Mouse (Mus musculus): Measurements from ENCODE around the gene Golm1. TPM values are rescaled to one million over a fixed set of nuclear protein-coding genes. Genes with fewer than 3 reads are reported as not detected.

Golm1 gene
- polyA plus RNA-seq, 1 experiment from 2014 or later: 34.5 TPM

DNA sequence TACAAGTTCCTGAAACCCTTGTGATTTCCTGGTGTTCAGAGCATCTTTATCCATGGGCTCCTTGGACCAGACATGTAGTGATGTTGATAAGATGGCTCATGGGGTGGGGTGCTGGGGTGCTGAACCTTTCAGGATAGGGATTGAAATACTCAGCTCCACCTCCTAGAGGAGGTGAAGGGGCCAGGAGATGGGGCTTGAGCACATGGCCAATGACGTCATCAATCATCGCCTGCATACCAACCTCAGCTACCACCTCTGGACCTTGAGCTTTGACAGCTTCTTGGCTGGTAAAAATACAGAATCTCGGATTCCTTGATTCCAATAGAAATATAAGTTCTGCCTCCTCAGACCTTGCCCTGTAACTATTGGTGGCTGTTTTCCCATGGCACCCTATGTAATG, 30.1 kb downstream of the Golm1 start:
- ATAC-seq (ENCODE audit: low read depth): no peak
- no peak overlapping the region for H3K4me3 ChIP-seq (ENCODE audit: low read length)
- no peaks in the 10 kb centered on the region for H3K9me3 ChIP-seq (ENCODE audit: control insufficient read depth, low read length)
- WGBS: 74% methylated on average over 3 of the region's 3 CpGs
- H3K9ac ChIP-seq (ENCODE audit: low read length): no peak overlapping the region
- H3K27me3 ChIP-seq (ENCODE audit: control insufficient read depth, insufficient read depth, low read depth, low read length): no peaks in the 10 kb centered on the region
- H3K4me1 ChIP-seq (replicated peaks; ENCODE audit: control insufficient read depth, insufficient read depth, low read length): peaks cover 11% of the 10 kb centered on the region
- H3K36me3 ChIP-seq (ENCODE audit: control insufficient read depth, insufficient read depth, low read length): peaks cover 4% of the 10 kb centered on the region; the same call in 1 of the 2 replicates
- H3K27ac ChIP-seq (ENCODE audit: low read length): no peak overlapping the region
- H3K4me2 ChIP-seq (ENCODE audit: low read depth, low read length): no peak overlapping the region

DNA sequence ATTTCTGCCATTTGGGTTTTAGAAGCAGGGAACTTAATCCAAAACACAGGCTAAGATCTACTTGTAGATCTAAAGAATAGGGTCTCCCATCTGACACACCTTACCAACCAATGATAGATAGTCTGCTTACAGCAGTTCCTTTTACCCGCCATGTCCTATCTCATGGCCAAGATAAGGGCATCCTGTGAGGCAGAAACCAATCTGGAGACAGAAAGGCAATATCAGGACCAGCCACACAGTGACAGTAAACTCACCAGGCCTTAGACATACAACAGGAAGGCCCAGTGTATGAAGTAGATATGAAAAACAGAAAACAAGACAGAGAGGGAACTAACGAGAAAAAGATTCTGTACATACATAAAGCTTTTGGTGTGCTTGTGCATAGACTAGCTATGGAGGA, 32.8 kb downstream of the Golm1 start:
- H3K4me1 ChIP-seq (replicated peaks; ENCODE audit: control insufficient read depth, insufficient read depth, low read length): peaks cover 11% of the 10 kb centered on the region
- no peak for ATAC-seq (ENCODE audit: low read depth)
- 87% methylated on average over 2 of the region's 2 CpGs for WGBS

DNA sequence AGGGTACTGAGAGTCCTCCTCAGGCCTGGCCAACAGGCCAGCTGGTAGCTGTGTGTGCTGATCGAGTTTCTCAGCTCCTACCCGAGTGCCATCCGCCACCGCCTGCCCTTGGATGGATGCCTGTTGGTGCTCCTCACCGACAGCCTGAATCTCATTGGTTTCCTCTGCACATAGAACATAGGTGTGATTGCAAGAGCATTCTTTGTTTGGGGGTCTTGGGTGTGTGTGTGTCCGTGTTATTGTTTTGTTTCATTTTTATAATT, 35.5 kb downstream of the Golm1 start:
- no peak for ATAC-seq (ENCODE audit: low read depth)
- H3K4me2 ChIP-seq (ENCODE audit: low read depth, low read length): no peak overlapping the region
- 69% methylated on average over 6 of the region's 6 CpGs for WGBS
- no peaks in the 10 kb centered on the region for H3K4me1 ChIP-seq (replicated peaks; ENCODE audit: control insufficient read depth, insufficient read depth, low read length)
- H3K36me3 ChIP-seq (ENCODE audit: control insufficient read depth, insufficient read depth, low read length): peaks cover 21% of the 10 kb centered on the region
- no peaks in the 10 kb centered on the region for H3K27me3 ChIP-seq (ENCODE audit: control insufficient read depth, insufficient read depth, low read depth, low read length)
- no peak overlapping the region for H3K9ac ChIP-seq (ENCODE audit: low read length)
- H3K9me3 ChIP-seq (ENCODE audit: control insufficient read depth, low read length): no peaks in the 10 kb centered on the region
- no peak overlapping the region for H3K27ac ChIP-seq (ENCODE audit: low read length)
- H3K4me3 ChIP-seq (ENCODE audit: low read length): no peak overlapping the region

More for the DNA sequence above, 32.8 kb downstream of the Golm1 start:
- H3K27me3 ChIP-seq (ENCODE audit: control insufficient read depth, insufficient read depth, low read depth, low read length): no peaks in the 10 kb centered on the region
- H3K36me3 ChIP-seq (ENCODE audit: control insufficient read depth, insufficient read depth, low read length): peaks cover 7% of the 10 kb centered on the region
- H3K4me3 ChIP-seq (ENCODE audit: low read length): no peak overlapping the region
- no peaks in the 10 kb centered on the region for H3K9me3 ChIP-seq (ENCODE audit: control insufficient read depth, low read length)
- no peak overlapping the region for H3K27ac ChIP-seq (ENCODE audit: low read length)
- no peak overlapping the region for H3K4me2 ChIP-seq (ENCODE audit: low read depth, low read length)
- H3K9ac ChIP-seq (ENCODE audit: low read length): no peak overlapping the region

DNA sequence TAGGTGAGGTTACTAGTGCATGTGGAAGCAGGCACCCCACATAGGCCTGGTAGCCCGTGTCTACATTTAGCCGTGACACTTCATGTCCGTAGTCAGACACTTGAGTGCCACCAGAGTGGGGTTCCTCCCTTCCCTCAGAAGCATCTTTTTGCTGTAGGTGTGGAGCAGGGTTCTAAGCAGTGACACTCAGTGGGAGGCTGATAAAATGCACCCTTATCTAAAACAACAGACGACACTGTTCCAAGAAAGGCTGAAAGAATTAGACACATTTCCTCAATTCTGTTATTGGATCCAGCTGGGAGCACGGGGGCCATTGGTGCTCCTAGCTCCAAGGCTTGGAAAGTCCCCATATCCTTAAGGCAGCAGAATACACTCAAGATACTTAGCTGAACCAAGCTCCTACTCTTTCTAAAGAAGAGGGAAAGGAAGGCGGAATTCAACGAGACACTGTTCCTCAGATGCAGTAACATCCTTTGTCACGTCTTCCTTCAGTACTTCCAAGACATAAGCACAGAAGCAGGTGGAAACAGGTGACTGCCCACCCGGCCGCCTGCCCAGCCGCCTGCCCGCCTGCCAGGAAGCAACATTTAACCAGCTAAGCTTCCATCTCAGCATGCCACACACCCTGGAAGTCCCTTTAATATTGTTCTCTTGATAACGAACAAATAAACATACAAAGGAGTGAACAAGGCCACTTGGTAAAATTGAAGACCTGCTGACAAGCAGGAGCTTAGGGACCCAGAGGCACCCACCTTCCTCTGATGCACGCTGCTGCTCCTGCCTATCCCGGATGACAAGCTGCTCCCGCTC, 36.0 kb downstream of the Golm1 start:
- 80% methylated on average over 16 of the region's 16 CpGs for WGBS
- Histone ChIP-seq H3K9ac (ENCODE audit: low read length) (no peak overlapping the region), H3K4me3 (ENCODE audit: low read length) (no peak overlapping the region), H3K27me3 (ENCODE audit: control insufficient read depth, insufficient read depth, low read depth, low read length) (no peaks in the 10 kb centered on the region), H3K9me3 (ENCODE audit: control insufficient read depth, low read length) (no peaks in the 10 kb centered on the region), H3K4me1 (replicated peaks; ENCODE audit: control insufficient read depth, insufficient read depth, low read length) (no peaks in the 10 kb centered on the region), H3K36me3 (ENCODE audit: control insufficient read depth, insufficient read depth, low read length) (peaks cover 26% of the 10 kb centered on the region), H3K27ac (ENCODE audit: low read length) (no peak overlapping the region), H3K4me2 (ENCODE audit: low read depth, low read length) (no peak overlapping the region)
- ATAC-seq (ENCODE audit: low read depth): no peak

DNA sequence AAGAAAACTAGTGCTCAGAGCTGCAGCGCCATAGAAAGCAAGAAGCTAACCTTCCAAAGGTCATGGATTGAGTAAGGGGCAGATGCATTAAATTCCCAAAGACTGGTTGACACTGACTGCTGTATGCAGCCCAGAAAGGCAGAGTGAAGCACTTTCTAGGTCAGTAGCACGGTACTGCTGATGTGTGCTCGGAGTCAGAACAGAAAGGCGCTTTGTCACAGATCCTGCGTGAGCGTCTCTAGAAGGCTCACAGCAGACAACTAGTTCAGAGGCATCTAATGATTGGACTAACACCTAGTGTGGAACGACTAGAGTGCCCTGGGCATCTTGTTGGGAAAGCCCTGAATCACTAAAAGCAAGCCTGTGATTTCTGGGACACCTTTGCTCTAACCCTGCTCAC, 37.8 kb downstream of the Golm1 start:
- no peak overlapping the region for H3K4me3 ChIP-seq (ENCODE audit: low read length)

DNA sequence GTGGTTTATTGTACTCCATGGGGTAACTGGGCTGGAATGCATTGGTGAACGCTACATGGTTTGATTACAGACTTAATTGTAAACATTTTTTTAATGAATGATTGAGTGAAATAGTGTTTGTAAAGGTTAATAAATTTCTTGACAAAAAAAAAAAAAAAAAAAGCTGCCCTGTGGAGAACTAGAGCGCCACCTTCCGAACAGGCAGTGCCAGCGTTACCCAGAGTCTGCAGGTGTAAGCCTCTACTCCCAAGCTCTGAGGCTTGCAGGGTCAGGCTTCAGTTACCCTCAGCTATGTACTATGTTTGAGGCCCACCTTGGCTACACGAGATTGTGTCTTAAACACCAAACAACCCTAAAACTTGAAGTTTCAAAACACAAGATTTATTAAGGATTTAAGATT, 41.0 kb downstream of the Golm1 start:
- H3K4me2 ChIP-seq (ENCODE audit: low read depth, low read length): no peak overlapping the region
- H3K27me3 ChIP-seq (ENCODE audit: control insufficient read depth, insufficient read depth, low read depth, low read length): no peaks in the 10 kb centered on the region
- H3K4me3 ChIP-seq (ENCODE audit: low read length): no peak overlapping the region
- H3K4me1 ChIP-seq (replicated peaks; ENCODE audit: control insufficient read depth, insufficient read depth, low read length): no peaks in the 10 kb centered on the region
- no peak overlapping the region for H3K9ac ChIP-seq (ENCODE audit: low read length)
- no peak overlapping the region for H3K27ac ChIP-seq (ENCODE audit: low read length)
- no peaks in the 10 kb centered on the region for H3K9me3 ChIP-seq (ENCODE audit: control insufficient read depth, low read length)
- H3K36me3 ChIP-seq (ENCODE audit: control insufficient read depth, insufficient read depth, low read length): peaks cover 50% of the 10 kb centered on the region
- WGBS: 71% methylated on average over 5 of the region's 5 CpGs
- no peak for ATAC-seq (ENCODE audit: low read depth)

More for the DNA sequence above, 37.8 kb downstream of the Golm1 start:
- Histone ChIP-seq H3K4me2 (ENCODE audit: low read depth, low read length) (no peak overlapping the region), H3K36me3 (ENCODE audit: control insufficient read depth, insufficient read depth, low read length) (peaks cover 33% of the 10 kb centered on the region), H3K9ac (ENCODE audit: low read length) (no peak overlapping the region), H3K27me3 (ENCODE audit: control insufficient read depth, insufficient read depth, low read depth, low read length) (no peaks in the 10 kb centered on the region), H3K4me1 (replicated peaks; ENCODE audit: control insufficient read depth, insufficient read depth, low read length) (no peaks in the 10 kb centered on the region), H3K9me3 (ENCODE audit: control insufficient read depth, low read length) (no peaks in the 10 kb centered on the region), H3K27ac (ENCODE audit: low read length) (no peak overlapping the region)
- no peak for ATAC-seq (ENCODE audit: low read depth)
- 90% methylated on average over 7 of the region's 7 CpGs for WGBS

DNA sequence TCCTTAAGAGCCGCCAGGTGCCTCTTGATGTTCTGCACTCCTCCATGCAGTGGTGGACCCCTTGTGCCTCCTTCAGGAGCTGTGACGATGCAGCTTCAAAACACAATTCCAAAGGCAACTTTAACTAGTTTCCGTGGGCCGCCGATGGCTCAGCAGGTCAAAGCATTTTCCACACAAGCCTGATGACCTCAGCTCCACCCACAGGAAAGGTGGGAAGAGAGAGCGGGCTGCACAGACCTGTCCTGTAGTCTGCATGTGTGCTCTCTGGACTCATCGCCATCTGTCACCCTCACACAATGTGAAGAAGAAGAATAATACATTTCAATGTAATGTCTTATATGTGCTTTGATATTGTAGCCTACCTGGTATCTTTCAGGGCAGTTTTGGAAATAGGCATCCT, 48.9 kb downstream of the Golm1 start:
- 86% methylated on average over 7 of the region's 7 CpGs for WGBS
- Histone ChIP-seq H3K27ac (ENCODE audit: low read length) (no peak overlapping the region), H3K4me2 (ENCODE audit: low read depth, low read length) (no peak overlapping the region)

DNA sequence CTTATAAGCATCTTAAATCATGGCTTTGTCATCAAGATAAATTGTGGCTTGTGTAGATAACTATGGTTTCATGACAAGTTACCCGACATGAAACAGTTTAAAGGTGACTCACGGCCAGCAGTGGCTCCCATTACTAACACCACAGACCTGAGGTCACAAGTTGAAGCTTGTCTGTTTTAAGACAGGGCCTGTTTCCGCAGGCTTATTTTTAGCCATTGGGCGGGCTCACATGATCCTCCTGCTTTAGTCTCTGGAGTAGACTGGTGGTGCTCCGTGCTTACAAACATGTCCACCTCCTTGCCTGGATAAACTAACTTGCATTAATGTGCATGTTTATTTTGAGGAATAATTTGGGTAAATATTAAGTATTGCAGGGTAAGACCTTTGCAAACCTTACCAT, 50.7 kb downstream of the Golm1 start:
- Histone ChIP-seq H3K9me3 (ENCODE audit: control insufficient read depth, low read length) (no peaks in the 10 kb centered on the region), H3K27ac (ENCODE audit: low read length) (no peak overlapping the region), H3K4me3 (ENCODE audit: low read length) (no peak overlapping the region), H3K9ac (ENCODE audit: low read length) (no peak overlapping the region), H3K4me2 (ENCODE audit: low read depth, low read length) (no peak overlapping the region), H3K27me3 (ENCODE audit: control insufficient read depth, insufficient read depth, low read depth, low read length) (no peaks in the 10 kb centered on the region), H3K36me3 (ENCODE audit: control insufficient read depth, insufficient read depth, low read length) (peaks cover 41% of the 10 kb centered on the region), H3K4me1 (replicated peaks; ENCODE audit: control insufficient read depth, insufficient read depth, low read length) (no peaks in the 10 kb centered on the region)
- 78% methylated on average over 5 of the region's 5 CpGs for WGBS
- no peak for ATAC-seq (ENCODE audit: low read depth)

More for the DNA sequence above, 48.9 kb downstream of the Golm1 start:
- Histone ChIP-seq H3K36me3 (ENCODE audit: control insufficient read depth, insufficient read depth, low read length) (peaks cover 41% of the 10 kb centered on the region), H3K9me3 (ENCODE audit: control insufficient read depth, low read length) (no peaks in the 10 kb centered on the region), H3K27me3 (ENCODE audit: control insufficient read depth, insufficient read depth, low read depth, low read length) (no peaks in the 10 kb centered on the region), H3K4me3 (ENCODE audit: low read length) (no peak overlapping the region), H3K4me1 (replicated peaks; ENCODE audit: control insufficient read depth, insufficient read depth, low read length) (no peaks in the 10 kb centered on the region), H3K9ac (ENCODE audit: low read length) (no peak overlapping the region)
- no peak for ATAC-seq (ENCODE audit: low read depth)

DNA sequence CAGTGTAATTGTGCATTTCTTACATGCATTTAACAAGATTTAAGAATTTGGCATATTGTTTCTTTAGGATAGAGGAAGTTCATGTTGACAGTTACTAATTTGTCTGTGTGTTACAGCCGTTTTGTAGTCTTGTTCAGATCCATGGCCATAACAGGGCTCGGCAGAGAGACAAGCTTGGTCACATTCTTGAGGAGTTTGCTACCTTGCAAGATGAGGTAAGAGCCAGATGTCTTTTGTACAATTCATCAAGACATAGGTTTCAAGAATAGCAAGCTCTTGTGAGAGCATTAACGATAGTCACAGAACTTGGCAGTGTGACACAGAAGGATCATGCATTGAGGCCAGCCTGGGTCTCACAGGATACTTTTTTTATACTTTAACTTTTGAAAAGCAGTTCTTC, 51.2 kb downstream of the Golm1 start:
- Histone ChIP-seq H3K27ac (ENCODE audit: low read length) (no peak overlapping the region), H3K9ac (ENCODE audit: low read length) (no peak overlapping the region), H3K9me3 (ENCODE audit: control insufficient read depth, low read length) (no peaks in the 10 kb centered on the region), H3K4me2 (ENCODE audit: low read depth, low read length) (no peak overlapping the region), H3K4me1 (replicated peaks; ENCODE audit: control insufficient read depth, insufficient read depth, low read length) (no peaks in the 10 kb centered on the region), H3K27me3 (ENCODE audit: control insufficient read depth, insufficient read depth, low read depth, low read length) (no peaks in the 10 kb centered on the region), H3K36me3 (ENCODE audit: control insufficient read depth, insufficient read depth, low read length) (peaks cover 39% of the 10 kb centered on the region), H3K4me3 (ENCODE audit: low read length) (no peak overlapping the region)
- no peak for ATAC-seq (ENCODE audit: low read depth)
- 60% methylated on average over 3 of the region's 3 CpGs for WGBS

Measured in lung, embryonic 16.5 days (tissue).